Mouse (Mus musculus) liver, embryonic 15.5 days (tissue): ENCODE measurements around the gene Msrb3. TPM values are rescaled to one million over a fixed set of nuclear protein-coding genes. Genes with fewer than 3 reads are reported as not detected.

Experiments used
- ATAC-seq: fragments of 200-750 bp; cut with Nextera tagmentation; 2 replicates; pipeline ENCODE4 v1.8.0; 2017; ENCODE audit warnings: moderate number of reproducible peaks, mild to moderate bottlenecking, moderate library complexity; ENCODE audit not compliant: insufficient read depth
- H3K27ac ChIP-seq: fragments of 300-500 bp; sonication (generic); replicated peaks from 2 replicates; pipeline ENCODE4 v1.5.1; 2015; ENCODE audit warnings: mild to moderate bottlenecking, inconsistent platforms
- H3K27me3 ChIP-seq: fragments of 300-500 bp; sonication (generic); 2 replicates; pipeline ENCODE4 v1.6.1; 2015; ENCODE audit warnings: mild to moderate bottlenecking, inconsistent platforms
- H3K36me3 ChIP-seq: fragments of 300-500 bp; sonication (generic); replicated peaks from 2 replicates; pipeline ENCODE4 v1.6.1; 2015; ENCODE audit warnings: moderate library complexity, mild to moderate bottlenecking, inconsistent platforms
- H3K4me1 ChIP-seq: fragments of 300-500 bp; sonication (generic); replicated peaks from 2 replicates; pipeline ENCODE4 v1.6.1; 2015; ENCODE audit warnings: inconsistent platforms
- H3K4me2 ChIP-seq: fragments of 300-500 bp; sonication (generic); 2 replicates; pipeline ENCODE4 v1.6.1; 2015; ENCODE audit warnings: moderate library complexity, mild to moderate bottlenecking, inconsistent platforms
- H3K4me3 ChIP-seq: fragments of 300-500 bp; sonication (generic); replicated peaks from 2 replicates; pipeline ENCODE4 v1.5.1; 2015; ENCODE audit warnings: mild to moderate bottlenecking, inconsistent platforms
- H3K9ac ChIP-seq: fragments of 300-500 bp; sonication (generic); 2 replicates; pipeline ENCODE4 v1.6.1; 2015; ENCODE audit warnings: moderate library complexity, mild to moderate bottlenecking, inconsistent platforms
- H3K9me3 ChIP-seq: fragments of 300-500 bp; sonication (generic); replicated peaks from 2 replicates; pipeline ENCODE4 v1.6.1; 2016; ENCODE audit warnings: inconsistent platforms
- WGBS: fragments of 180-500 bp; shearing (Covaris S2); methylation state at CpG from one replicate; pipeline ENCODE4 v1.1.7; 2015; ENCODE audit warnings: mixed read lengths; ENCODE audit not compliant: insufficient replicate concordance; 5-methylcytosine and 5-hydroxymethylcytosine counted together
- polyA plus RNA-seq: library from polyadenylated mRNA; unstranded; fragments of >200 nt; fragmentation: Nextera tagmentation; extraction: Ambion mirVana; gene quantifications from 2 replicates; pipeline ENCODE4 v1.2.1, GENCODE M21; 2015

The Msrb3 gene
- 1.2 and 1.3 TPM in 2 replicates for polyA plus RNA-seq

DNA sequence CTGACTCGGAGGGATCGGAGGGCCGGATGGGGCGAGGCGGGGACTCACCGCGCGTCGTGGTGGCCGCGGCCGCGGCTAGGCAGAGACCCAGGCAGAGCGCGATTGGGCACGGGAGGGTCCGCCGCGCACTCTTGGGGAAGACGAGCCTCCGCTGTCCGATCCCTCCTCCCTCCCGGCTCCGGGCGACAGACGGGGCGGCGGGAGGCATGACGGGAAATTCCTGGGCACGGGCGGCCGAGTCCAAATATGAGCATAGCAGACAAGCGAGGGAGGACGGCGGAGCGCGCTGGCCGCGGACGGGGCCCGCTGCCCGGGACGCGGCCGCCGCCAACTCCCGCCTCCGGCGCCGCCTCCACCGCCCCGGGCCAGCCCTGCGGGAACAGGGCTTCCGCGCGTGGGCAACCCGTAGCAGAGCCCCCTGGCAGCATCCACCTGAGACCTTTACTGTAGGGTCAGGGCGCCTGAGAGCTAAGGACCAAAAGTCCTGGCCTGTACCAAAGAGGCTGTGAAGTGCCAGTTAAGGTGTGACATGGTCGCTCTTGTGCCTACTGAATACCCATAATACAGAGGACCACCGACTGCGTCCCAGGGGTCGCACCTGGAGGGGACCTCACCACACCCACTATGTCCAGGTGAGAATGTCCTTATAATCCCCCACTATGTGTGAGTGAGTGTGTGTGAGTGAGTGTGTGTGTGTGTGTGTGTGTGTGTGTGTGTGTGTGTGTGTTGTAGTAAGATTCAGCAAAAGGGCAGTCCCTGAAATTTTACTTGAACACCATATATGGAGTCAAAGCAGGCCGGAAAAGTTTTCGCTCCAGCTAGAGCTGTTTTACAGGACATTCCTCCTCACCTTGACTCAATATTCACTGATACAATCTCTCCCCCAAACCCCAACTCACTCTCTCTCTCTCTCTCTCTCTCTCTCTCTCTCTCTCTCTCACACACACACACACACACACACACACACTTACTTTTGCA lies at the start of gene Msrb3:
Gene Msrb3, minus strand, starts transcription at position 317 of the 978 bp plus-strand sequence.
- Histone ChIP-seq H3K27me3 (peaks cover 42% of the 10 kb centered on the region), H3K4me2 (peak within 1 kb of the TSS; percentile 69), H3K36me3 (no peaks in the 10 kb centered on the region), H3K4me3 (peak within 1 kb of the TSS; percentile 53), H3K27ac (no peak within 1 kb of the TSS), H3K9me3 (no peaks in the 10 kb centered on the region), H3K9ac (peak within 1 kb of the TSS; percentile 25; the same call in 1 of the 2 replicates), H3K4me1 (peaks cover 7% of the 10 kb centered on the region; the same call in 1 of the 2 replicates)
- WGBS: 3% methylated on average over 61 of the region's 64 CpGs
- peak; percentile 58 for ATAC-seq

GRCm38 (mm10) chr10:120948461-120948860 lies 49.6 kb upstream of the Msrb3 start:
- Histone ChIP-seq H3K4me3 (no peak overlapping the region), H3K4me2 (no peak overlapping the region), H3K27me3 (no peaks in the 10 kb centered on the region), H3K4me1 (peaks cover 14% of the 10 kb centered on the region), H3K27ac (no peak overlapping the region), H3K36me3 (peaks cover 12% of the 10 kb centered on the region; the same call in 1 of the 2 replicates), H3K9me3 (no peaks in the 10 kb centered on the region), H3K9ac (no peak overlapping the region)
- no peak for ATAC-seq
- WGBS: 35% methylated on average over 2 of the region's 2 CpGs

- Histone ChIP-seq H3K9me3 (no peaks in the 10 kb centered on the region), H3K4me2 (0 out of 2 replicates have a peak overlapping the region, but pooled peaks have one; percentile 13), H3K27ac (0 out of 2 replicates have a peak overlapping the region, but pooled peaks have one; percentile 21), H3K9ac (no peak overlapping the region), H3K4me3 (no peak overlapping the region), H3K36me3 (peaks cover 12% of the 10 kb centered on the region; the same call in 1 of the 2 replicates), H3K4me1 (peaks cover 12% of the 10 kb centered on the region), H3K27me3 (no peaks in the 10 kb centered on the region)
- ATAC-seq: peak; percentile 51; the same call in 1 of the 2 replicates
- WGBS: 22% methylated on average over 2 of the region's 2 CpGs
These were observed 48.9 kb upstream of the Msrb3 start for GRCm38 (mm10) chr10:120947842-120948241.

DNA sequence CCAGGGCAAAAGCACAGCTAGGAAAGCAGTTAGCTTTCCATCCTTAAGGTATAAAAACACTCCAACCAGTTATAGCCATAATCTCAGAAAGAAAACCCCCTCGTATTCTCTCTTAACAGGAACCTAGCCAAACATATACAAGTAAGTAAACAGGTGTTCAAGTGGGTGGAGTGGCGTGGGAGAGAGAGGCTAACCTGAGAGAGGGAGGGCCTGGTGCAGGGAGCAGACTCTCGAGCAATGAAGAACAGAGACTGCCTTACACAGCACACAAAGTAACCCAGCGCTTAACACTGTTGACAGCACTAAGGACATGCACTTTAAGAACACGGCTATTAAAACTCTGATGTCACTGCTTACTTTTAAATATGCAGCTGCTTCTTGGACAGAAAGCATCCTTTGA lies 47.9 kb upstream of the Msrb3 start:
- Histone ChIP-seq H3K9me3 (no peaks in the 10 kb centered on the region), H3K27me3 (no peaks in the 10 kb centered on the region), H3K36me3 (peaks cover 12% of the 10 kb centered on the region; the same call in 1 of the 2 replicates), H3K4me1 (peaks cover 11% of the 10 kb centered on the region), H3K4me2 (no peak overlapping the region), H3K27ac (no peak overlapping the region), H3K9ac (no peak overlapping the region), H3K4me3 (no peak overlapping the region)
- 71% methylated on average over 5 of the region's 5 CpGs for WGBS
- ATAC-seq: no peak

- Histone ChIP-seq H3K9ac (no peak overlapping the region), H3K4me2 (no peak overlapping the region), H3K27me3 (no peaks in the 10 kb centered on the region), H3K27ac (no peak overlapping the region), H3K4me3 (no peak overlapping the region), H3K9me3 (no peaks in the 10 kb centered on the region), H3K4me1 (peaks cover 4% of the 10 kb centered on the region), H3K36me3 (no peaks in the 10 kb centered on the region)
- no peak for ATAC-seq
- 53% methylated on average over 2 of the region's 2 CpGs for WGBS
These were observed 40.0 kb upstream of the Msrb3 start for GRCm38 (mm10) chr10:120938904-120939208.

- Histone ChIP-seq H3K36me3 (no peaks in the 10 kb centered on the region), H3K27ac (no peak overlapping the region), H3K27me3 (no peaks in the 10 kb centered on the region), H3K9me3 (no peaks in the 10 kb centered on the region), H3K9ac (no peak overlapping the region), H3K4me3 (no peak overlapping the region), H3K4me1 (peaks cover 4% of the 10 kb centered on the region), H3K4me2 (no peak overlapping the region)
- WGBS: 52% methylated on average over 19 of the region's 19 CpGs
- no peak for ATAC-seq
These were observed 39.4 kb upstream of the Msrb3 start for GRCm38 (mm10) chr10:120938077-120938903.

GRCm38 (mm10) chr10:120929536-120929935 lies 30.6 kb upstream of the Msrb3 start:
- ATAC-seq: no peak
- Histone ChIP-seq H3K4me1 (no peaks in the 10 kb centered on the region), H3K27ac (no peak overlapping the region), H3K9me3 (no peaks in the 10 kb centered on the region), H3K9ac (no peak overlapping the region), H3K27me3 (no peaks in the 10 kb centered on the region), H3K4me3 (no peak overlapping the region), H3K36me3 (peaks cover 59% of the 10 kb centered on the region), H3K4me2 (no peak overlapping the region)
- 71% methylated on average over 7 of the region's 7 CpGs for WGBS

GRCm38 (mm10) chr10:120928183-120928582 lies 29.3 kb upstream of the Msrb3 start:
- ATAC-seq: no peak
- H3K4me2 ChIP-seq: no peak overlapping the region
- peaks cover 63% of the 10 kb centered on the region for H3K36me3 ChIP-seq

DNA sequence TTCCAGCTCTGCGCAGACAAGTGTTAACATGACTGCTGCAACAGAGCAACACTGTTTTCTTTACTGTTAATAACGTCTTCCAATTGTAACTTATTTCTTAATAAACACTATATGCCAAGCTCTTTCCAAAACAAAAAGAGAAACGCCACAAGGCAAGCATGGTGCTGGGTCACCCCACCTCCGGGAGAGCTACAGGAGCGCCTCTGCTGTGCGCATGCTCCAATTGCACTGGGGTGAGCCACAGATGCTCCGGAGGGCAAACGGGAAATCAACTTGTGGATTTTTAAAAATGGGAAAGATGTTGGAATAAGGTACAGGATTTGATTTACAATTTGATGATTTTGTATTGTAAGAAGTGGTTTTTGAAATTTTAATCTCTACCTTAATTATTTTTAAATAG lies 27.3 kb upstream of the Msrb3 start:
- no peak overlapping the region for H3K4me2 ChIP-seq
- no peaks in the 10 kb centered on the region for H3K27me3 ChIP-seq
- peaks cover 63% of the 10 kb centered on the region for H3K36me3 ChIP-seq
- no peaks in the 10 kb centered on the region for H3K4me1 ChIP-seq
- no peak overlapping the region for H3K4me3 ChIP-seq
- H3K9me3 ChIP-seq: no peaks in the 10 kb centered on the region
- WGBS: 88% methylated on average over 8 of the region's 8 CpGs
- H3K27ac ChIP-seq: no peak overlapping the region
- H3K9ac ChIP-seq: no peak overlapping the region
- ATAC-seq: no peak

More at GRCm38 (mm10) chr10:120928183-120928582, 29.3 kb upstream of the Msrb3 start:
- Histone ChIP-seq H3K9me3 (no peaks in the 10 kb centered on the region), H3K9ac (no peak overlapping the region), H3K4me3 (no peak overlapping the region), H3K27me3 (no peaks in the 10 kb centered on the region), H3K27ac (no peak overlapping the region), H3K4me1 (no peaks in the 10 kb centered on the region)
- WGBS: 67% methylated on average over 5 of the region's 5 CpGs

DNA sequence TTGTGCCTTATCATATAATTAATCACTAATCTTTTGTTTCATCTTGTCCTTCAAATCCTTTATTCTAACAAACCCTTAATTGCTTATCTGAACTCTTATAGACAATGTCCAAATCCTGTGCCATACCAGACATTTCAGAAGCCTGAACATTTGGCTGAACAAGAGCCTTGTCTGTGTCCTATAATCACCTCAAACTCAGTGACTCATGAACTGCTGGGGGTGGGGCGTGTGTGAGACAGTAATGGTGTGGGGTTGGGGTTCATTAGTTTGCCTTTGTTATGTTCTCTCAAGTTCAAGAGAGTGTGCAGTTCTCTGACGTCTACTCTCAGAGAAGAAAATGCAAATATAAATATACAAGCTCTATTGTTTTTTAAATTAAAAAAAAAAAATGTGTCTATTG lies 22.6 kb upstream of the Msrb3 start:
- no peaks in the 10 kb centered on the region for H3K9me3 ChIP-seq
- H3K9ac ChIP-seq: no peak overlapping the region
- H3K36me3 ChIP-seq: peaks cover 40% of the 10 kb centered on the region
- no peak overlapping the region for H3K27ac ChIP-seq
- H3K4me3 ChIP-seq: no peak overlapping the region
- H3K4me2 ChIP-seq: no peak overlapping the region
- 66% methylated on average over 2 of the region's 2 CpGs for WGBS
- no peak for ATAC-seq
- no peaks in the 10 kb centered on the region for H3K4me1 ChIP-seq
- no peaks in the 10 kb centered on the region for H3K27me3 ChIP-seq

- H3K27me3 ChIP-seq: no peaks in the 10 kb centered on the region
- no peaks in the 10 kb centered on the region for H3K4me1 ChIP-seq
- no peak for ATAC-seq
- H3K4me2 ChIP-seq: no peak overlapping the region
- H3K36me3 ChIP-seq: peaks cover 32% of the 10 kb centered on the region
- H3K9ac ChIP-seq: no peak overlapping the region
- H3K4me3 ChIP-seq: no peak overlapping the region
- no peak overlapping the region for H3K27ac ChIP-seq
- H3K9me3 ChIP-seq: no peaks in the 10 kb centered on the region
- 79% methylated on average over 11 of the region's 11 CpGs for WGBS
These were observed 21.7 kb upstream of the Msrb3 start for GRCm38 (mm10) chr10:120920604-120921003.
